Mouse (Mus musculus) A20 (cell line): ENCODE results near the gene Trappc2l.

Experiments
- DNase-seq: peaks from one replicate; pipeline ENCODE4 v3.0.0-alpha.2; 2011; ENCODE audit warnings: low read depth, low spot score

Gene Trappc2l

DNA sequence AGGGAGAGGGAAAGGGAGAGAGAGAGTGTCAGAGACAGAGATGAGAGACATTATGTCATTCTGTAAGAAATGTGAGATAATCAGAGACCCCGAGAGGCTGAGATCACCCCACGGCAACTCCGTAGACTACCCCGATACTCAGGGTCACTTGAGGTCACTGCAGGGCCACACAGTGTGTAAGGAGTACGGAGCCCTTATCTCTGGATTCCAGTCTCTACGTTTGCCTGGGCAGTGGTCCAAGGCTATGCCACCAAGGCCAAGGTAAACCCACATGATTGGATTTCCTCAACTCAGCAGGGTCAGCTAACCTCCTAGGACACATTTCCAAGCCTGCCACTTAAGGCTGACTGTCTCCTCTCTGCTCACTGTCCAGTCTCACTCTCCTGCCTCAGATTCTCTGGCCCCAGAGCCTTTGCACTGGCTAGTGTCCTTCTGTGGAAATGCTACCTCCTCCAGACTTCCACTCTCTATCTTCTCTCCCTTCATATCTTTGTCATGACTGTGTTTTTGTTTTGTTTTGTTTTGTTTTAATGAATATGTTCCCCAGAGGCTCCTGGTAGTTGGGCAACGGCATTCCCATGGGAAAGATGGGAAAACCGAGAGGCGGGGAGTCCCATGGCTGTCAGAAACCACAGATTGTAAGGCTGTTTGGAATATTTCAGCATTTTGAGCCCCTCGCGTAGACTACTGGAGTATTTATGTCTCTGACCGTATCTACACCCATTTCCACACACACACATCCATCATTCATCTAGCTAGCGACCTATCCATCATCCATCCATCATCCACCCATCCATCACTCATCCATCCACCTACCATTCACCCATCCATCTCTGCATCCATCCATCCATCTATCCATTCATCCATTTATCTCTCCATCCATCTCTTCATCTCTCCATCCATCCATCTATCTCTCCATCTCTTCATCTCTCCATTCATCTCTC lies 44.9 kb downstream of the Trappc2l start:
- DNase-seq: no peak

DNA sequence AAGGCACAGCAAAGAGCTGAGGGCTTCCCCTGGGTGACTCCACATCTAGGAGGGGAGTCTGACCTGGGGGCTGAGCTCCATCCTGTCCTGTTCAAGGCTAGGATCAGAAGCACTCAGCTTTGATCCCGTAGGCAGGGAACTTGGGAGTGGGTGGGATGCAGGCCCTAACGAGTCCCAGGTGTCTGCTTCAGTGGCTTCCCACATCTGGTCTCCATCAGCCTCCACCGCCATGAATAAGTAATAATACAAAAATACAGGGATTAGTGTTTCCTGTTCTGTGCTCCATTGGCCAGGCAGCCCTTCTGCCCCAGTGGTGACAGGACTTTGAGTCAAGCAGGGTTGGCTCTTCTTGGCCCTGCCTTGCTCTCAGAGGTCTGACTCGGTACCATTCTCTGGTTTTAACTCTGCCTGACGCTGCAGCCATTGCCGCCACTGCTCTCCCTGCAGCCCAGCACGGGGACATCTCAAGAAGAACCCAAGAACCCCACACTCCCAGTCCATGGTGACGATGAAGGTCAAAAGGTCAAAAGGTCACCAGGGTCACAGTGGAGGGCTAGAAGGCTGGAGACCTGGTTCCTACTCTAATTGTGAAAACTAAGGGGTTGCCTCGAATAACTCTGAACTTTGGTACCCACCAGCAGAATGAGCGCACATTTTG lies 46.8 kb downstream of the Trappc2l start:
- DNase-seq: no peak

DNA sequence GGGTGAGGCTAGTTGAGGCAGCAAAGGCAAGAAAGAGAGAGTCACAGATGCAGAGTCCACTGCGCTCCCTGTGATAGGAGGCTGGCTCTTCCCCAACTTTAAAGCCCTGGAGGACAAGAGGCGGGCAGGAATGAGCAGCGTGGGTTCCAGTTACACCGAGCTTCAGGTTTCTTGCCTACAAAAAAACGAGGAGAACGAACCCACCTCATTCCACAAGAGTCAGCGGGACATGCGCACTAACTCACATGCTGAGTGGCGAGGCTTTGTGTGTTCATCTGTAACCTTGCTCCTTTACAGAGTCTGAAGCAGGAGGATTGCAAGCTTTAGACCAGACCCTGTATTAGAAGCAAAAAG lies 47.3 kb downstream of the Trappc2l start:
- no peak for DNase-seq

DNA sequence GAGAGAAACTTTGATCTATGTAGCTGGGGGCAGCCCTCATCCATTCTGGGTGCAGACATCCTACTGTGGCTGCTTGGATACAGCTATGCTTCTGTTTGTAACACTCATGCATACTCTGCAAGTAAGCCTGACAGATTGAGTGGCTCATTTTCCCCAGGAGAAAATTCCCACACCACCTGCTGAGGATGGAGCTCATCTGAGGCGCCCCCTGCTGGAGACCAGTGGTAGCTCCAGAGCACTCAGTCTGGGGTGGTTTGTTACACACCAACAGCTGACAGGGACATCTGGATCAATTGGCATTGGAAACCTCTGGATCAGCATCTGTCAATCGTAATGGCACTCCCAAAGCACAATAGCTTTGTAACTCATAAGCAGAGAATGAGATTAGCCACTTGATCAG lies 48.6 kb downstream of the Trappc2l start:
- DNase-seq: no peak

DNA sequence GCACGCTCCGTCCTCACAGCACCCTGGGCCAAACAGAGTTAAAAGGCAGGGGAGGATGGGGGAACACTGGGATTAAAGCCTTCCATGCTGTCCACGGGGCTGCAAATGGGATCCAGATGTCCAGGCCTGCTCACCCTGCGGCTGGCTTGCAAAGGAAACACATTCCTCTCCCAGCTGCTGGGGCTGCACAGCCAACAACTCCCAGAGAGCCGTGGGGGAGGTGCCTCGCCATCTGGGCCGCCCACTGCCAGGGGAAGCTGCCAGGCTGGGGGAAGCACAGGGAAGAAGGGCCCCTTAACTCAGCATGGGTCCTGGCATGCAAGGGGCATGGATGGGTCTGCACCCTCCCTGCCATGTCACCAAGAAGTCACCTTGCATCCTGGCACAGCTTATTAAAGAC lies 49.7 kb downstream of the Trappc2l start:
- DNase-seq: no peak

DNA sequence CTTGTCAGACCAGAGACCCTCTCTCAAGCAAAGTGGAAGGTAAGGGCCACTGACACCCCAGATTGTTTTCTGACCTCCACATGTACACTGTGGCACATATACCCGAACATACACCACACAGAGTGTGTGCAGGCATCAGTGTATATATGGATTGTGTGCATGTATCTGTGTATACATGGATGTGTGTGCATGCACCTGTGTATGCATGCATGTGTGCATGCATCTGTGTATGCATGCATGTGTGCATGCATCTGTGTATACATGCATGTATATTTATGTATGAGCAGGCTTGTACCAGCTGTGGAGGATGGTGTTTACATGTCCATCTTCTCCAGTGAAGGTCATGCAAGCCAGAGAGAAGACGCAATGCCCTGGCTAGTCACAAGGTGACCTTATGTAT lies 50.5 kb downstream of the Trappc2l start:
- DNase-seq: no peak

DNA sequence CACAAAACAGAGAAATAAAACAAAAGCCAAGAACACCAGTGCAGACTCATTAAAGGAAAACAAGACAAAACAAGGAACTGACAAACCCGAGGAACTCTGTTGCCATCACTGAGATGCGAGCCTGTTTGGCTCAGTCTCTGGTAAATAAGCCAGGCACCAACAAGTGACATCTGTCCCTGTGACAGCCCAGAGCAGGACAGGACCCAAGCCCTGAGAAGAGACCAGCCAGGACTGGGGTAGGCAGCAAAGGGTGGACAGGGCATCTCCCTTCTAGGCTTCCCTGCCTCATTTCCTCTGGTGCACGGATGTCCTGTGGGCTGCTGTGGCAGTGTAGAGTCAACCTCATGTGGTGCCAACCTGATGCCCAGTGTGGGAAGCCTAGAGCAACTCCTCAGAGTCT lies 51.7 kb downstream of the Trappc2l start:
- DNase-seq: no peak

DNA sequence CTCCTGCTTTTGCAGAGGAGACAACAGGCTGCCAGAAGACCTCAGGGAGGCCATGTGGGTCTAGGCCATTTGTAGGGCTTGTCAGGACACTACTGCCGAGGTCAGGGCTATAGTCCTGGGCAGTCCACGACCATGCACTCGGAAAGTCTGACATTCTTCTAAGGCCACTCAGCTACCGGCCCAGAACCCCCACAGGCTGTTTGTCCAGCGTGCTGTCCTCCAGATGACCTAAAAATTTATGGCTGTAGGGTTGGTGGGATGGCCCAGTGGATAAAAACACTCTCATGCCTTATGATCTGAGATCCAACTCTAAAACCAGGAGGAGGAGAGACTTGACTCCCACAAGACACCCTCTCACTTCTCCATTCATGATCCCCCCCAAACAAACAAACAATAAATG lies 52.2 kb downstream of the Trappc2l start:
- no peak for DNase-seq

DNA sequence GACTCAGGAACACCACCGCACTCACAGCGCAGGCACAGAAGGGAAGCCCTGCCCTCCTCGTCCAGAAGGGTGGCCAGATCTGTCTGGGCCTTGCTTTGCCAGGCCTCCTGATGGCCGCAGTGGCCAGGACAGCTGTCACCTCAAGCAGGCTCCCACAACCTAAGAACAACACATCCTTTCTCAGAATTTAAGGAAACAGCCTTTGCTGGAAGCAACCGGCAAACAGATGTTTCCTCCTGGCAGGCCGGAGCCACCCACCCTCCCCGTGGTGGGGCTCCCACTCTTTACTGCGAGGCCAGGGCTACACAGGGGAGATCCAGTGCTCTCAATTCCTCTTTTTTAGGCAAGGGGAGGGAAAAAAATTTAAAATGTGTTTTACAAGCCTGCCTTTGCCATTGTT lies 53.8 kb downstream of the Trappc2l start:
- DNase-seq: no peak

DNA sequence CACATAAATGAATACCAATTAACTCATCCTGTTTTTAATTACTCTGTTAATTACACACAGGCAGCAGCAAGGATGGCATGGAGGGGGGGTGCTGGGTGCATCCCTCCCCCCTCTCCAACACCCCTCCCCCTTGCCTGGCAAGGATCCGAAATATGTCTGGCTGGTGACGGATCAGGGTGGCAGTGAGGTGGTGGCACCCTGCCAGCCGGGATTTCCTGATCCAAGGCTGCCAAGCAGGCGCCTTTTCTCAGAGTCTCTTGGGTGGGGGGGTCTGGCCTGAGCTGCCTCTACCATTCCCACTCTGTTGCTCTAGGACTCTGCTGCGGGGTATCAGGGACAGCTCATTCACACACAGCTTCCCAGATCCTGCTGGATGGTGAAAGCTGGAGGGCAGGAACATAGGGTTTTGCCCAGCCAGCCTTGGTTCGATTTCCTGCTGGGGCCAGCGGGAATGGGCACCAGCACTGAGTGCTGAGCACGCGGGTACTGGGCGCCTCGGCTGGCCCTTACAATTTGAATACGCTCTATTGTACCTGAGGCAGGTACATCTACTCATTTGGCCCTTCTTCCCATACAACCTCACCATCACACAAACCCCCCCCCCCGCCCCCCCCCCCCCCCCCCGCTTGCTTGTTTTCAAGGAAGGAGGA lies 54.4 kb downstream of the Trappc2l start:
- DNase-seq: no peak
